Mouse (Mus musculus) CH12.LX (cell line): ENCODE results near the gene Pfpl. TPM values are rescaled to one million over a fixed set of nuclear protein-coding genes. Genes with fewer than 3 reads are reported as not detected.

Experiments used
- DNase-seq: peaks from one replicate; pipeline ENCODE4 v3.0.0-alpha.2; 2013; ENCODE audit errors: extremely low read depth
- H3K27ac ChIP-seq: 2 replicates; pipeline ENCODE4 v1.5.1; 2012; ENCODE audit warnings: low read depth, mild to moderate bottlenecking, control low read depth, moderate library complexity; ENCODE audit not compliant: insufficient read depth
- H3K27me3 ChIP-seq: replicated peaks from 2 replicates; pipeline ENCODE3; 2012; ENCODE audit warnings: inconsistent platforms
- H3K36me3 ChIP-seq, 2 experiments: replicated peaks in 1 of 2; 2 replicates each; pipeline versions ENCODE3 to v1.6.1; 2012; ENCODE audit warnings: inconsistent platforms in 1 of 2, low read length in 1 of 2, mild to moderate bottlenecking in 1 of 2, mixed read lengths in 1 of 2, moderate library complexity in 1 of 2; ENCODE audit not compliant: control insufficient read depth in 1 of 2, insufficient read depth in 1 of 2
- H3K4me1 ChIP-seq, 2 experiments: 2 replicates each; pipeline ENCODE4 v1.6.1; 2012; ENCODE audit warnings: inconsistent platforms in 1 of 2, moderate library complexity in 1 of 2; ENCODE audit not compliant: insufficient read depth in 2 of 2, control insufficient read depth in 1 of 2
- H3K4me2 ChIP-seq: 2 replicates; pipeline ENCODE4 v1.6.1; 2012; ENCODE audit warnings: low read depth, mild to moderate bottlenecking, control low read depth; ENCODE audit not compliant: poor library complexity, insufficient read depth, severe bottlenecking
- H3K4me3 ChIP-seq, 3 experiments: fragments of 150-350 bp in 1 of 3; sonication (generic) in 1 of 3; replicated peaks in 1 of 3; 2 replicates each; pipeline versions ENCODE3 to v1.5.1; 2011 to 2012; ENCODE audit warnings: low read depth in 2 of 3, low read length in 2 of 3, mild to moderate bottlenecking in 2 of 3, moderate library complexity in 2 of 3, control low read depth in 1 of 3, improper control_type of control experiment in 1 of 3, inconsistent platforms in 1 of 3, mixed read lengths in 1 of 3; ENCODE audit not compliant: poor library complexity in 1 of 3
- H3K79me2 ChIP-seq: replicated peaks from 2 replicates; pipeline ENCODE4 v1.6.1; 2012; ENCODE audit warnings: mild to moderate bottlenecking, moderate library complexity; ENCODE audit not compliant: control insufficient read depth, poor library complexity, insufficient read depth, severe bottlenecking; ENCODE audit errors: extremely low read depth
- H3K9ac ChIP-seq: 2 replicates; pipeline ENCODE4 v1.6.1; 2012; ENCODE audit warnings: low read depth, mild to moderate bottlenecking, control low read depth, moderate library complexity; ENCODE audit not compliant: insufficient read depth
- H3K9me3 ChIP-seq: replicated peaks from 2 replicates; pipeline ENCODE3; 2012; ENCODE audit warnings: low read length, inconsistent platforms, mixed read lengths
- CHD1 ChIP-seq: IDR thresholded peaks from 2 replicates; pipeline ENCODE4 v1.6.1; 2012; ENCODE audit warnings: low read depth, low read length, improper control_type of control experiment, inconsistent platforms
- CHD2 ChIP-seq: IDR thresholded peaks from 2 replicates; pipeline ENCODE4 v1.6.1; 2011; ENCODE audit warnings: low read length, improper control_type of control experiment
- ETS1 ChIP-seq: conservative IDR thresholded peaks from 2 replicates; pipeline ENCODE4 v1.6.1; 2012; ENCODE audit warnings: low read depth, mild to moderate bottlenecking, inconsistent platforms, low read length, improper control_type of control experiment, moderate library complexity
- GABPA ChIP-seq: IDR thresholded peaks from 2 replicates; pipeline ENCODE4 v1.6.1; 2012; ENCODE audit warnings: low read depth, low read length, improper control_type of control experiment, inconsistent platforms; ENCODE audit not compliant: insufficient replicate concordance
- HCFC1 ChIP-seq: IDR thresholded peaks from 2 replicates; pipeline ENCODE4 v1.6.1; 2012; ENCODE audit warnings: low read depth, mild to moderate bottlenecking, inconsistent platforms, low read length, improper control_type of control experiment
- IRF4 ChIP-seq: IDR thresholded peaks from 2 replicates; pipeline ENCODE4 v1.6.1; 2014; ENCODE audit warnings: low read depth, mild to moderate bottlenecking, inconsistent platforms, low read length, improper control_type of control experiment
- JUN ChIP-seq: IDR thresholded peaks from 2 replicates; pipeline ENCODE4 v1.6.1; 2011; ENCODE audit warnings: low read depth, mild to moderate bottlenecking, low read length, improper control_type of control experiment, moderate library complexity; ENCODE audit not compliant: insufficient read depth
- JUND ChIP-seq: conservative IDR thresholded peaks from 2 replicates; pipeline ENCODE4 v1.6.1; 2011; ENCODE audit warnings: low read depth, low read length, improper control_type of control experiment
- KAT2A ChIP-seq: IDR thresholded peaks from 2 replicates; pipeline ENCODE4 v1.6.1; 2012; ENCODE audit warnings: low read length, improper control_type of control experiment, inconsistent platforms; ENCODE audit not compliant: insufficient replicate concordance
- MAFK ChIP-seq: IDR thresholded peaks from 2 replicates; pipeline ENCODE4 v1.6.1; 2011; ENCODE audit warnings: low read length, improper control_type of control experiment; ENCODE audit not compliant: insufficient replicate concordance
- MAX ChIP-seq: IDR thresholded peaks from 2 replicates; pipeline ENCODE4 v1.6.1; 2011; ENCODE audit warnings: low read length, improper control_type of control experiment
- MXI1 ChIP-seq: IDR thresholded peaks from 2 replicates; pipeline ENCODE4 v1.6.1; 2011; ENCODE audit warnings: mild to moderate bottlenecking, low read depth, low read length, improper control_type of control experiment
- MYC ChIP-seq: IDR thresholded peaks from 2 replicates; pipeline ENCODE4 v1.6.1; 2011; ENCODE audit warnings: low read depth, mild to moderate bottlenecking, improper control_type of control experiment, low read length
- PAX5 ChIP-seq: IDR thresholded peaks from 2 replicates; pipeline ENCODE4 v1.6.1; 2012; ENCODE audit warnings: low read length, inconsistent platforms, mixed read lengths
- POLR2A ChIP-seq: IDR thresholded peaks from 2 replicates; pipeline ENCODE4 v1.6.1; 2011; ENCODE audit warnings: low read depth, mild to moderate bottlenecking, improper control_type of control experiment, low read length
- POLR2AphosphoS2 ChIP-seq: IDR thresholded peaks from 2 replicates; pipeline ENCODE4 v1.6.1; 2011; ENCODE audit warnings: low read depth, low read length, improper control_type of control experiment
- RCOR1 ChIP-seq: conservative IDR thresholded peaks from 2 replicates; pipeline ENCODE4 v1.6.1; 2012; ENCODE audit warnings: low read depth, mild to moderate bottlenecking, inconsistent platforms, low read length, improper control_type of control experiment
- SMC3 ChIP-seq: IDR thresholded peaks from 2 replicates; pipeline ENCODE4 v1.6.1; 2011; ENCODE audit warnings: low read depth, low read length, improper control_type of control experiment
- TCF12 ChIP-seq: IDR thresholded peaks from 2 replicates; pipeline ENCODE4 v1.6.1; 2014; ENCODE audit warnings: low read depth, mild to moderate bottlenecking, inconsistent platforms, low read length, improper control_type of control experiment
- UBTF ChIP-seq: IDR thresholded peaks from 2 replicates; pipeline ENCODE4 v1.6.1; 2012; ENCODE audit warnings: low read depth, mild to moderate bottlenecking, inconsistent platforms, low read length, improper control_type of control experiment, moderate library complexity
- USF2 ChIP-seq: conservative IDR thresholded peaks from 2 replicates; pipeline ENCODE4 v1.6.1; 2011; ENCODE audit warnings: low read depth, low read length, improper control_type of control experiment
- ZC3H11A ChIP-seq: IDR thresholded peaks from 2 replicates; pipeline ENCODE4 v1.6.1; 2012; ENCODE audit warnings: low read depth, mild to moderate bottlenecking, inconsistent platforms, low read length, improper control_type of control experiment
- ZKSCAN1 ChIP-seq: IDR thresholded peaks from 2 replicates; pipeline ENCODE4 v1.6.1; 2012; ENCODE audit warnings: low read depth, inconsistent platforms, low read length, improper control_type of control experiment, borderline replicate concordance
- ZNF384 ChIP-seq: IDR thresholded peaks from 2 replicates; pipeline ENCODE4 v1.6.1; 2012; ENCODE audit warnings: low read depth, low read length, improper control_type of control experiment, inconsistent platforms
- dilution Hi-C: fragments of 300-500 bp; cut with MboI; formaldehyde crosslinking; loops from 2 replicates; pipeline ENCODE4 v1.14.3; 2020; ENCODE audit warnings: low sequenced_read_pairs; ENCODE audit not compliant: extremely low pct_unique_long_range_greater_than_20kb, extremely low pct_ligation_motif_present
- in situ Hi-C: fragments of 300-500 bp; cut with MboI; formaldehyde crosslinking; loops from 3 replicates; pipeline ENCODE4 v1.14.3; 2019; ENCODE audit warnings: low sequenced_read_pairs, low pct_ligation_motif_present, low pct_unique_long_range_greater_than_20kb, mixed read lengths
- polyA plus RNA-seq: library from polyadenylated mRNA; unstranded; fragments of >175 nt; gene quantifications from 2 replicates; pipeline ENCODE4 v1.2.1, GENCODE M21; 2012; ENCODE audit warnings: low read depth; ENCODE audit not compliant: insufficient read length
- total RNA-seq, 2 experiments: library from RNA; depleted of rRNA; stranded (reverse); fragments of 300-350 nt in 1 of 2; fragments of >200 nt in 1 of 2; gene quantifications; 2 replicates each; pipeline ENCODE4 v1.2.3; 2012 to 2014

The Pfpl gene
- total and polyA plus RNA-seq, 3 experiments, result not detected

DNA sequence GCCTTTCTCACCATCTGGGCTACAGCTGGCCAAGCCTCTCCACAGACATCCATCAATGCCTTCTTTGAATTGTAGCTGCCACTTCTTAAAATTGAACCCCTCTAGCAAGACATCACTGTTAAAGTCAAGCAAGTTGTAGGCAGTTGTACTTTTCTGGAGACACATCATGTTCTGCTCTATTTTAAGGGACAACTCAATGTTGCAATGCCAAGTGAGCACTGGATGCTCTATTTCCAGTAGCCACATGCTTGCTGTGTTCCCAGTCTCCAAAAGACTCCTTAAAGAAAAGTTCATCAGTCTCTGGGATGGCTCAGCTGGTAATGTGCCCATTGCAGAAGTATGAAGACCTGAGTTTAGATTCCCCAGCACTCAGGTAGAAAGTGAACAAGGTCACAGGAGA lies 14.0 kb upstream of the Pfpl start:
- H3K36me3 ChIP-seq, result no peaks in the 10 kb centered on the region
- TF ChIP-seq JUN, result no peak
- no peak for TF ChIP-seq MAX
- no peak for TF ChIP-seq GABPA
- no peak for TF ChIP-seq KAT2A
- TF ChIP-seq MYC, result no peak
- TF ChIP-seq MXI1, result no peak
- no peak for TF ChIP-seq SMC3
- no peak for TF ChIP-seq ZC3H11A
- TF ChIP-seq RCOR1, result no peak
- H3K9ac ChIP-seq, result no peak overlapping the region
- H3K27ac ChIP-seq, result no peak overlapping the region
- no peaks in the 10 kb centered on the region for H3K79me2 ChIP-seq
- dilution Hi-C loops (no loop called here), in situ Hi-C loops (no loop called here)
- H3K4me3 ChIP-seq, result no peak overlapping the region
- H3K9me3 ChIP-seq, result no peaks in the 10 kb centered on the region
- H3K4me2 ChIP-seq, result no peak overlapping the region
- H3K4me1 ChIP-seq, result no peaks in the 10 kb centered on the region
- H3K27me3 ChIP-seq, result no peaks in the 10 kb centered on the region
- no peak for DNase-seq

GRCm38 (mm10) chr19:12417361-12417760 lies 10.3 kb upstream of the Pfpl start, which contains the start of gene Olfr1441:
Olfr1441 (plus strand) TSS chr19:12417433.
- Histone ChIP-seq H3K36me3 (no peaks in the 10 kb centered on the region), H3K4me1 (no peaks in the 10 kb centered on the region), H3K4me2 (no peak within 1 kb of the TSS), H3K79me2 (no peaks in the 10 kb centered on the region), H3K9ac (no peak within 1 kb of the TSS), H3K9me3 (no peaks in the 10 kb centered on the region), H3K4me3 (no peak within 1 kb of the TSS), H3K27ac (no peak within 1 kb of the TSS), H3K27me3 (no peaks in the 10 kb centered on the region)
- no peak for TF ChIP-seq POLR2A
- TF ChIP-seq JUND, result no peak
- TF ChIP-seq ZC3H11A, result no peak
- TF ChIP-seq ZNF384, result no peak
- TF ChIP-seq IRF4, result no peak
- TF ChIP-seq TCF12, result no peak
- no peak for TF ChIP-seq MAX
- no peak for TF ChIP-seq RCOR1
- no peak for TF ChIP-seq UBTF
- TF ChIP-seq JUN, result no peak
- TF ChIP-seq ETS1, result no peak
- no peak for TF ChIP-seq GABPA
- TF ChIP-seq POLR2AphosphoS2, result no peak
- no peak for TF ChIP-seq CHD1
- TF ChIP-seq HCFC1, result no peak
- no peak for TF ChIP-seq MAFK
- no peak for TF ChIP-seq PAX5
- no peak for TF ChIP-seq ZKSCAN1
- no peak for TF ChIP-seq USF2
- no peak for TF ChIP-seq CHD2
- dilution Hi-C loops, result no loop called here
- no peak for DNase-seq
- in situ Hi-C loops, result no loop called here
